ENCODE assay signal across 9 mouse cellular contexts in genomic region chr7:44335031-44335878, GRCm38 (mm10). TPM values are rescaled to one million over a fixed set of nuclear protein-coding genes. Genes with fewer than 3 reads are reported as not detected.
A peak's percentile ranks its signal among the peaks of the same experiment; 100 is the strongest.
DNase-seq lines count a peak whose midpoint lies in the region; ATAC-seq and TF ChIP-seq lines count a peak whose summit lies in the region.
"Had no signal": no experiment of that assay in that cellular context is flagged by ENCODE, and none has a peak within 500 bp of the region (broad histone marks: within the 10 kb centered on the region; RNA-seq: fewer than 3 reads in every experiment).

No protein-coding gene starts in this region.

- peak; percentile 43 to 61 for DNase-seq in adrenal gland, postnatal 36 days
- DNase-seq in adrenal gland, adult 8-10 months, result no peak
- peak; percentile 82 for DNase-seq in lung, embryonic 14.5 days
- no peak for DNase-seq in lung, adult 2 months
- peak; percentile 84 for DNase-seq in forebrain, embryonic 11.5 days (ENCODE audit: low spot score)
- DNase-seq in retina, postnatal 7 days (ENCODE audit: low read depth, low spot score), result peak; percentile 38
- DNase-seq in thymus, postnatal 36 days, result no peak

- peak overlapping the region; percentile 33 for H3K4me3 ChIP-seq in lung, embryonic 14.5 days (ENCODE audit: low read depth, low read length)
- H3K4me3 ChIP-seq in lung, adult 2 months (replicated peaks; ENCODE audit: extremely low read depth, low read depth, low read length), result no peak overlapping the region
- peak overlapping the region; percentile 46 for H3K4me3 ChIP-seq in forebrain, embryonic 11.5 days (ENCODE audit: low read depth, low read length)
- peak overlapping the region; percentile 46 for H3K4me3 ChIP-seq in limb, embryonic 13.5 days
- H3K4me3 ChIP-seq: megakaryocyte, embryonic 14.5 days had no signal

- H3K9me3 ChIP-seq in lung, embryonic 14.5 days (ENCODE audit: low read depth, low read length), result no peaks in the 10 kb centered on the region
- no peaks in the 10 kb centered on the region for H3K9me3 ChIP-seq in forebrain, embryonic 11.5 days (ENCODE audit: control insufficient read depth, low read length)
- H3K9me3 ChIP-seq in limb, embryonic 13.5 days, result no peaks in the 10 kb centered on the region
- H3K9me3 ChIP-seq: megakaryocyte, embryonic 14.5 days had no signal

- TF ChIP-seq POLR2A in lung, adult 2 months (IDR thresholded peaks at IDR 0.05; ENCODE audit: borderline replicate concordance, extremely low read depth, low read depth, low read length), result no peak

- no peaks in the 10 kb centered on the region for H3K36me3 ChIP-seq in lung, embryonic 14.5 days (ENCODE audit: insufficient read depth)
- H3K36me3 ChIP-seq in forebrain, embryonic 11.5 days (ENCODE audit: control insufficient read depth, insufficient read depth, low read length), result no peaks in the 10 kb centered on the region
- H3K36me3 ChIP-seq in limb, embryonic 13.5 days, result no peaks in the 10 kb centered on the region; the same call in 1 of the 2 replicates

- TF ChIP-seq CTCF in lung, embryonic 14.5 days (IDR thresholded peaks at IDR 0.05; ENCODE audit: low read depth), result no peak
- TF ChIP-seq CTCF in lung, adult 2 months (IDR thresholded peaks at IDR 0.05; ENCODE audit: insufficient read depth, low read length), result no peak

- H3K9ac ChIP-seq in lung, embryonic 14.5 days, result no peak overlapping the region
- peak overlapping the region; percentile 39 for H3K9ac ChIP-seq in forebrain, embryonic 11.5 days (ENCODE audit: low read length)
- H3K9ac ChIP-seq in limb, embryonic 13.5 days, result no peak overlapping the region

- peak; percentile 50; the same call in 1 of the 2 replicates for ATAC-seq in lung, embryonic 14.5 days (ENCODE audit: insufficient read depth)
- peak; percentile 56; the same call in 1 of the 2 replicates for ATAC-seq in forebrain, embryonic 11.5 days (replicated peaks; ENCODE audit: low FRiP score)
- 0 out of 2 replicates have a peak, but pooled peaks have one; percentile 34 for ATAC-seq in limb, embryonic 13.5 days (ENCODE audit: low FRiP score, low read depth)

- H3K27me3 ChIP-seq in lung, embryonic 14.5 days (ENCODE audit: insufficient read depth, low read length), result peaks cover 52% of the 10 kb centered on the region
- H3K27me3 ChIP-seq in forebrain, embryonic 11.5 days (ENCODE audit: control insufficient read depth, insufficient read depth, low read length), result peaks cover 43% of the 10 kb centered on the region
- H3K27me3 ChIP-seq in limb, embryonic 13.5 days, result peaks cover 93% of the 10 kb centered on the region

- H3K4me1 ChIP-seq in lung, embryonic 14.5 days (ENCODE audit: insufficient read depth), result no peaks in the 10 kb centered on the region
- H3K4me1 ChIP-seq in lung, adult 2 months (ENCODE audit: control insufficient read depth, insufficient read depth, low read length), result no peaks in the 10 kb centered on the region
- H3K4me1 ChIP-seq in forebrain, embryonic 11.5 days (replicated peaks; ENCODE audit: control insufficient read depth, insufficient read depth, low read length), result peaks cover 6% of the 10 kb centered on the region
- H3K4me1 ChIP-seq in limb, embryonic 13.5 days, result peaks cover 9% of the 10 kb centered on the region
- H3K4me1 ChIP-seq: megakaryocyte, embryonic 14.5 days had no signal

- peak overlapping the region; percentile 69 for H3K4me2 ChIP-seq in lung, embryonic 14.5 days
- H3K4me2 ChIP-seq in forebrain, embryonic 11.5 days (ENCODE audit: low read depth, low read length, severe bottlenecking), result peak overlapping the region; percentile 80
- peak overlapping the region; percentile 78 for H3K4me2 ChIP-seq in limb, embryonic 13.5 days (replicated peaks)

- H3K27ac ChIP-seq in lung, embryonic 14.5 days (ENCODE audit: low read depth), result no peak overlapping the region
- H3K27ac ChIP-seq in forebrain, embryonic 11.5 days (ENCODE audit: low read depth, low read length), result no peak overlapping the region
- no peak overlapping the region for H3K27ac ChIP-seq in limb, embryonic 13.5 days

- 4% methylated on average over 20 of the region's 40 CpGs for WGBS in lung, embryonic 14.5 days
- WGBS in lung, adult 2 months, result 7% methylated on average over 19 of the region's 40 CpGs
- 4% methylated on average over 21 of the region's 40 CpGs for WGBS in forebrain, embryonic 11.5 days
- WGBS in limb, embryonic 13.5 days, result 6% methylated on average over 18 of the region's 40 CpGs

RNA-seq across cellular contexts. Expression of gene Shank1, which starts 25.2 kb away (rescaled TPM):
- 1 to 10 TPM; 5.2 to 6.7 TPM for total RNA-seq in adrenal gland, postnatal 36 days (2021)
- total RNA-seq in adrenal gland, adult 8-10 months (2022), result 10 to 100 TPM in 3 of 4 experiments, 1 to 10 TPM in 1; 9.3 to 17.6 (median 14.3) TPM
- polyA plus RNA-seq in lung, embryonic 14.5 days (2014; fragmentation: Nextera tagmentation; extraction: Ambion mirVana), result 1.3 and 1.6 TPM in 2 replicates
- 0.44 and 0.65 TPM in 2 replicates for polyA plus RNA-seq in lung, adult 2 months (2012; rRNA removed)
- polyA plus RNA-seq in forebrain, embryonic 11.5 days (2014; fragmentation: Nextera tagmentation; extraction: Ambion mirVana), result 3.6 and 4.2 TPM in 2 replicates
- polyA plus RNA-seq in limb, embryonic 13.5 days (2015; fragmentation: Nextera tagmentation; extraction: Ambion mirVana), result 3.1 and 3.3 TPM in 2 replicates

RNA-seq across cellular contexts. Expression of gene Clec11a, which starts 28.6 kb away (rescaled TPM):
- total RNA-seq in adrenal gland, postnatal 36 days (2021), result 1 to 10 TPM; 4.1 TPM
- total RNA-seq in adrenal gland, adult 8-10 months (2022), result 1 to 10 TPM; 4.1 to 6.0 (median 5.1) TPM
- 1.8 TPM in 2 replicates for polyA plus RNA-seq in lung, embryonic 14.5 days (2014; fragmentation: Nextera tagmentation; extraction: Ambion mirVana)
- polyA plus RNA-seq in lung, adult 2 months (2012; rRNA removed), result 9.4 and 11.5 TPM in 2 replicates
- 3.2 TPM in 2 replicates for polyA plus RNA-seq in forebrain, embryonic 11.5 days (2014; fragmentation: Nextera tagmentation; extraction: Ambion mirVana)
- 5.6 and 6.3 TPM in 2 replicates for polyA plus RNA-seq in limb, embryonic 13.5 days (2015; fragmentation: Nextera tagmentation; extraction: Ambion mirVana)

RNA-seq across cellular contexts. Expression of gene Syt3, which starts 48.6 kb away (rescaled TPM):
- 1 to 10 TPM; 3.0 to 4.7 TPM for total RNA-seq in adrenal gland, postnatal 36 days (2021)
- total RNA-seq in adrenal gland, adult 8-10 months (2022), result 10 to 100 TPM in 1 of 4 experiments, 1 to 10 TPM in 3; 4.9 to 11.1 (median 7.6) TPM
- 2.0 and 2.9 TPM in 2 replicates for polyA plus RNA-seq in lung, embryonic 14.5 days (2014; fragmentation: Nextera tagmentation; extraction: Ambion mirVana)
- polyA plus RNA-seq in lung, adult 2 months (2012; rRNA removed), result 2.8 and 3.1 TPM in 2 replicates
- 3.2 and 4.0 TPM in 2 replicates for polyA plus RNA-seq in forebrain, embryonic 11.5 days (2014; fragmentation: Nextera tagmentation; extraction: Ambion mirVana)
- polyA plus RNA-seq in limb, embryonic 13.5 days (2015; fragmentation: Nextera tagmentation; extraction: Ambion mirVana), result 3.5 and 4.0 TPM in 2 replicates

RNA-seq across cellular contexts. Expression of gene 1700008O03Rik, which starts 50.4 kb away (rescaled TPM):
- total RNA-seq in adrenal gland, postnatal 36 days (2021), result under 1 TPM; 0.63 to 0.99 TPM
- 1 to 10 TPM in 3 of 4 experiments, under 1 TPM in 1; 0.73 to 2.2 (median 1.4) TPM for total RNA-seq in adrenal gland, adult 8-10 months (2022)
- 0.71 and 1.2 TPM in 2 replicates for polyA plus RNA-seq in lung, embryonic 14.5 days (2014; fragmentation: Nextera tagmentation; extraction: Ambion mirVana)
- polyA plus RNA-seq in lung, adult 2 months (2012; rRNA removed), result 0.98 and 1.2 TPM in 2 replicates
- polyA plus RNA-seq in forebrain, embryonic 11.5 days (2014; fragmentation: Nextera tagmentation; extraction: Ambion mirVana), result 0.89 and 0.96 TPM in 2 replicates
- polyA plus RNA-seq in limb, embryonic 13.5 days (2015; fragmentation: Nextera tagmentation; extraction: Ambion mirVana), result 1.1 TPM in 2 replicates

Comparison
In these comparisons a context has a peak if more than half of its experiments do, and no peak if none do; other contexts are left out.
1. DNase-seq: peak in adrenal gland, postnatal 36 days (2 of 2), lung, embryonic 14.5 days (single experiment), forebrain, embryonic 11.5 days (single experiment) and retina, postnatal 7 days (single experiment); none in adrenal gland, adult 8-10 months (single experiment), lung, adult 2 months (single experiment) and thymus, postnatal 36 days (0 of 2).
2. Peak in every context shown above with its lines, with median percentiles within 50 percentile points of each other: ATAC-seq and H3K4me2 ChIP-seq.